Mouse (Mus musculus): ENCODE measurements around the gene Otulin.

GRCm38 (mm10) chr15:27673151-27673550 is 42.7 kb upstream of the Otulin start:
- TF ChIP-seq POLR2A (IDR thresholded peaks at IDR 0.05; ENCODE audit: extremely low read depth, insufficient read depth, low read length) (no peak), CTCF (IDR thresholded peaks at IDR 0.05; ENCODE audit: low read depth, low read length) (no peak)

Data from liver, adult 2 months (tissue).